Mouse (Mus musculus) urinary bladder, postnatal 4 days (tissue): Measurements from ENCODE around the gene Fbxo21.

ENCODE experiments used
- DNase-seq, 2 experiments: peaks; one replicate each; pipeline ENCODE4 v3.0.0; 2021 to 2022; ENCODE audit warnings: low spot score in 2 of 2

Gene Fbxo21

GRCm38 (mm10) chr5:118045385-118045784 is 68.9 kb downstream of the Fbxo21 start:
- DNase-seq: no peak

DNA sequence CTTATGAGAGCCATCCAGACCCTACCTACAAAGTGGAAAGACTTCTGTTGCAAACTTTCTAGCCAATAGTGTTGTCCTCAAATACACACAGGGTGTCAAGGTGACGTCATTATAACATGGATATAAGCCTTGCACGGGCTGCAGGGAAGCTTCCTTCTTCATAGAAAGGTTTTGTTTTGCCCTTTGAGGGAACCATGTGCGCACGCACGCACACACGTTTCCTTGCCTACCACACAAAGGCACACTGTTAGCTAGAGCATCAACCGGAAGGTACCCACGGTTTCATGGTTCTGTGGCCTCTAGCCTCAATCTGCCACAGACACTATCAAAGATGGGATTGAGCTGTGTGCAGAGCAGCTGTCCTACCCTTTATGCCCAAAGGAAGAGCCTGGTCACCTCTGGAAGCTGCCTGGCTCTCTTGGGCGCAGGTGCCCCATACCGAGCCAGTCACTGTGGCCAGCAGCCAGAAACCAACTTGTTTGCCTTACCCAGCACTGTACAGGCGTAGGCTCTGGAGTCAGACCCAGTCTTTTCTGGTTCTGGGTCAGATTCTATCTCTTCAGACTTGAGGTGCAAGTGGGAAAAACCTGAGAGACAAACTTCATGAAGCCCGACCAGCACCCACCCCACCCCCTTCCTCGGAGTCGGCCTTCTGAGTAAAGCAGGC is 70.7 kb downstream of the Fbxo21 start:
- no peak for DNase-seq

DNA sequence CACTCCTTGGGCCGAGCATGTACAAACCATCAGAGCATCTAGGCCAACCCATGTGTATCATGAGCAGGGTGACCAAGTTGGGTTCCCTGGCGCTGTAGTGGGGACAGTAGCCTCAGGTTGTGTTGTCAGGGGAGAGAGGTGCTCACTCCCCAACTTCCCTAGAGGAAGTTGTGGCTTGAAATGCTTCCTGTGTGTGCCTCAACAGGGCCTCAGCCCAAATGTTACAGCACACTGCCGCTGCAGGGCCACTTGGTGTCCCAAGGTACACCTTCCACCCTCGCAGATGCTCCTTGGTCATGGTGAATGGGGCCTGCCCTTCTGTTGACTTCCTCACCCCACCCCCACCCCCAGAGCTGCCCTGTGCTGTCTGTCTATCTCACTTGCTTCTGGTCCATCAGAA is 71.9 kb downstream of the Fbxo21 start:
- DNase-seq: no peak

DNA sequence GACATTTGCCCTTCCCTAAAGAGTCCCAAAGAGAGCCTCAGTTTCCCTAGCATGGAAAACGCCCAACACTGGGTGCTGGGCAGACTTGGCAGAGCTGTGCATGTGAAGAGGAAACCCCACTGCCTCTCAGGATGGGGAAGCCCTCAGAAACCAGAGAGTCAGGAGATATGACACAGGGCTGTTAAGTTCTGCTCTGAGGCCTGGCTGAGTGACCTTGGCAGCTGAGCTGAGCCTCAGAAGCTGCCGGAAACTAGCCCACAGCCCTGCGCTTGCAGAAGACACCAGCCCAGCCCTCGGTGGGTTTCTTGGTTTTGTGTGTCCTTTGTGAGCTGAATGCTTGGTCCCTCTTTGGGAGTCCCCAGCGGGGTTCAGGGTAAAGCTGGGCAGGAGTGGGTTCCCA is 72.4 kb downstream of the Fbxo21 start:
- no peak for DNase-seq

DNA sequence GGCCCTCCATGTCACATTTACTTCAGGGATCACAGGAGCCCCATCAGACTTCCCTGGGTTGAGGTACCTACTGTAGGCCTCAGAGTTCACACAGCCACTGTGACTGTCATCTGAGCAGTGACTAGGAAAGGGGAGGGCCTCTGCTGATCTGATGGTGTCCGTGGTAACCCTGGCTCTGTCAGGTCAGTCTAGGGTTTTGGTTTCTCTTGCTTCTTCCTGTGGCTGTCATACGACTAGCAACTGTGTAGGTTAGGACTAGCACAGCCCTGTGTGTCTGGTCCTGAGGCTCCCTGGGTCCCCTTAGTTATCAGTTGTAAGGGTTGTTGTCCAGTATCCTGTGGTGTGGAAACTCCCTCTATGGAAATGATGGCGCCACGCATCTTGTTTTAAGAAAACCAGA is 74.2 kb downstream of the Fbxo21 start:
- DNase-seq: no peak

DNA sequence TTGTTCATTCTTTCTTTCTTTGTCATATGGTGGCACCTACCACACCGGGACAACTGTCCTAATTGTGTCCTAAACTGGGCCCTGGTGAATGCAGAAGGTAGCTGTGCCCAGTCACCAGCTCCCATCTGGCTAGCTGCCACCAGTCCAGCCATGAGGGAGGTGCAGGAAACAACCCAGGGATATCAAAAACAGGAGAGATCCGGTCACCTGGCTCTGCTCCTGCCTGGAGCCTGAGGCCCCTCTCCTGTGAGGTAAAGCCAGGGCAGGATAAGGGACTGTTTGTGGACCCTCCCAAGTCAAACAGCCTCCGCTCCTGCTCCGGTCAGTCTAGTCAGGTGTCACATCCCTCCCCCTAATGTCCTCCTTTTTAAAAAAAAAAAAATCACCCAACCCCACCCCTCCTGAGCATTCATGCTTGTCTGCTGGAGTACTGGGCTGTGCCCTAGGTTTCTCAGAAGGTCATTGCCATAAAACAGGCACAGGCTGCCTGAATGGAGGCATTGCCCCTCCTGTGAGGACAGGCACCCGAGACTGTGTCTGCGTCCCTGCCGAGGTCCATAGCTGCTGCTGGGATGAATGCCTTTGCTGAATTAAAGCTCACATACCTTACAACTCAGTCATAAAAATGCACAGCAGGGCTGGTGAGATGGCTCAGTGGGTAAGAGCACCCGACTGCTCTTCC is 75.6 kb downstream of the Fbxo21 start:
- DNase-seq: no peak

- DNase-seq: no peak
These were observed 76.7 kb downstream of the Fbxo21 start for GRCm38 (mm10) chr5:118053205-118053604.

- DNase-seq: no peak
These were observed 81.1 kb downstream of the Fbxo21 start for GRCm38 (mm10) chr5:118057508-118058111.

DNA sequence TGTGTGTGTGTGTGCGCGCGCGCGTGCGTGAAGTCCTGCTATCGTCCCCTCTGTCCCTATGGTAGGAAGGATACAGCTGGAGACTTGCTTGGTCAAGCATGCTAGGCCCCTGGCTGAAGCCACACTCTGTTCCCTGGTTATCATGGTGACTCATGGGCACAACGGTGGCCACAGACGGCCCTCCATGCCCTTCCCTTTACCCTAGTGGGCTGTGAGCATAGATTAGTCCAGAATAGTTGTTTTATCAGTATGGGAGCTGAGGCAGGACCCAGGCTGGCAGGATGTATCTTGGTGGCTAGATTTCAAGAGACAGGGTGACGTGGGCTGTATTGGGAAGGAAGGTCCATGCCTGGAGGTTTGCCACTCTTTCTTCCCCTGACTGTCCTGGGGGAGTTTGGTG is 82.3 kb downstream of the Fbxo21 start:
- DNase-seq: no peak

- DNase-seq: no peak
These were observed 83.1 kb downstream of the Fbxo21 start for GRCm38 (mm10) chr5:118059646-118060045.
